Mouse (Mus musculus) ES-Bruce4 (cell line): ENCODE data around the gene Fnbp1. TPM values are rescaled to one million over a fixed set of nuclear protein-coding genes. Genes with fewer than 3 reads are reported as not detected.

ENCODE experiments used
- H3K27ac ChIP-seq: 2 replicates; pipeline ENCODE4 v1.5.1; 2012; ENCODE audit warnings: low read length, inconsistent platforms; ENCODE audit not compliant: insufficient read depth
- H3K27me3 ChIP-seq: 2 replicates; pipeline ENCODE4 v1.6.1; 2012; ENCODE audit warnings: mild to moderate bottlenecking, low read length, inconsistent platforms; ENCODE audit not compliant: control insufficient read depth, poor library complexity, insufficient read depth, severe bottlenecking
- H3K36me3 ChIP-seq: 2 replicates; pipeline ENCODE4 v1.6.1; 2012; ENCODE audit warnings: inconsistent platforms, mild to moderate bottlenecking, low read length, moderate library complexity; ENCODE audit not compliant: control insufficient read depth, poor library complexity, insufficient read depth, severe bottlenecking
- H3K4me1 ChIP-seq: one replicate; pipeline ENCODE4 v1.8.1; 2011; ENCODE audit warnings: low read length; ENCODE audit not compliant: control insufficient read depth, insufficient read depth
- H3K4me3 ChIP-seq: 2 replicates; pipeline ENCODE4 v1.5.1; 2011; ENCODE audit warnings: low read depth, mild to moderate bottlenecking, low read length
- H3K9ac ChIP-seq: 2 replicates; pipeline ENCODE4 v1.6.1; 2012; ENCODE audit warnings: low read depth, mild to moderate bottlenecking, inconsistent platforms; ENCODE audit not compliant: poor library complexity, severe bottlenecking
- H3K9me3 ChIP-seq: replicated peaks from 2 replicates; pipeline ENCODE4 v1.6.1; 2012; ENCODE audit warnings: mild to moderate bottlenecking, low read length, inconsistent platforms; ENCODE audit not compliant: control insufficient read depth, poor library complexity, insufficient read depth, severe bottlenecking
- CTCF ChIP-seq: IDR thresholded peaks from one replicate; pipeline ENCODE4 v1.8.1; 2011; ENCODE audit warnings: low read depth, low read length
- EP300 ChIP-seq: IDR thresholded peaks from 2 replicates; pipeline ENCODE4 v1.6.1; 2011; ENCODE audit warnings: low read depth, low read length; ENCODE audit not compliant: insufficient read depth
- POLR2A ChIP-seq: IDR thresholded peaks from one replicate; pipeline ENCODE4 v1.8.1; 2011; ENCODE audit warnings: low read length; ENCODE audit not compliant: insufficient read depth
- polyA plus RNA-seq: library from polyadenylated mRNA; stranded (reverse); fragments of >200 nt; gene quantifications from 2 replicates; pipeline ENCODE4 v1.2.4, GENCODE M21; 2011; ENCODE audit warnings: low read depth; ENCODE audit not compliant: missing spikeins, insufficient read depth, insufficient read length

The Fnbp1 gene
- polyA plus RNA-seq, 1 experiment, result 77.7 TPM

- Histone ChIP-seq H3K9ac (no peak overlapping the region), H3K27me3 (no peaks in the 10 kb centered on the region), H3K27ac (no peak overlapping the region), H3K4me1 (no peaks in the 10 kb centered on the region), H3K4me3 (no peak overlapping the region), H3K9me3 (no peaks in the 10 kb centered on the region), H3K36me3 (no peaks in the 10 kb centered on the region)
- TF ChIP-seq CTCF (peak; percentile 93), POLR2A (no peak), EP300 (no peak)
Observed at GRCm38 (mm10) chr2:31024618-31025370, 117.0 kb downstream of the Fnbp1 start.

GRCm38 (mm10) chr2:31023940-31024339 is 117.9 kb downstream of the Fnbp1 start:
- no peaks in the 10 kb centered on the region for H3K27me3 ChIP-seq
- H3K9me3 ChIP-seq, result no peaks in the 10 kb centered on the region
- H3K27ac ChIP-seq, result no peak overlapping the region
- no peak for TF ChIP-seq CTCF
- no peak for TF ChIP-seq POLR2A
- no peak for TF ChIP-seq EP300
- H3K4me1 ChIP-seq, result no peaks in the 10 kb centered on the region
- H3K9ac ChIP-seq, result no peak overlapping the region
- no peaks in the 10 kb centered on the region for H3K36me3 ChIP-seq
- H3K4me3 ChIP-seq, result no peak overlapping the region

- TF ChIP-seq CTCF (no peak), POLR2A (no peak), EP300 (no peak)
- Histone ChIP-seq H3K27ac (no peak overlapping the region), H3K4me1 (no peaks in the 10 kb centered on the region), H3K9ac (no peak overlapping the region), H3K4me3 (no peak overlapping the region), H3K36me3 (no peaks in the 10 kb centered on the region), H3K9me3 (no peaks in the 10 kb centered on the region), H3K27me3 (no peaks in the 10 kb centered on the region)
Observed at GRCm38 (mm10) chr2:31020202-31020601, 121.6 kb downstream of the Fnbp1 start.

- Histone ChIP-seq H3K27ac (no peak overlapping the region), H3K9ac (no peak overlapping the region), H3K27me3 (no peaks in the 10 kb centered on the region), H3K36me3 (no peaks in the 10 kb centered on the region), H3K4me1 (no peaks in the 10 kb centered on the region), H3K9me3 (no peaks in the 10 kb centered on the region), H3K4me3 (no peak overlapping the region)
- TF ChIP-seq EP300, result no peak
- TF ChIP-seq CTCF, result no peak
- no peak for TF ChIP-seq POLR2A
Observed at GRCm38 (mm10) chr2:31019011-31019410, 122.8 kb downstream of the Fnbp1 start.

GRCm38 (mm10) chr2:31018519-31018918 is 123.3 kb downstream of the Fnbp1 start:
- TF ChIP-seq POLR2A, result no peak
- TF ChIP-seq EP300, result no peak
- no peak for TF ChIP-seq CTCF
- Histone ChIP-seq H3K27me3 (no peaks in the 10 kb centered on the region), H3K27ac (no peak overlapping the region), H3K4me1 (no peaks in the 10 kb centered on the region), H3K9ac (no peak overlapping the region), H3K9me3 (no peaks in the 10 kb centered on the region), H3K4me3 (no peak overlapping the region), H3K36me3 (no peaks in the 10 kb centered on the region)

- H3K4me1 ChIP-seq, result no peaks in the 10 kb centered on the region
- no peak overlapping the region for H3K4me3 ChIP-seq
- H3K27ac ChIP-seq, result no peak overlapping the region
- H3K9me3 ChIP-seq, result no peaks in the 10 kb centered on the region
- TF ChIP-seq POLR2A (no peak), EP300 (no peak), CTCF (no peak)
- no peaks in the 10 kb centered on the region for H3K36me3 ChIP-seq
- H3K27me3 ChIP-seq, result no peaks in the 10 kb centered on the region
- H3K9ac ChIP-seq, result no peak overlapping the region
Observed at GRCm38 (mm10) chr2:31017625-31018317, 124.0 kb downstream of the Fnbp1 start.
